30 mouse cellular contexts compared by ENCODE assay signal in genomic region chr9:87899800-87900199, GRCm38 (mm10).
"Had no signal": no experiment of that assay in that cellular context is flagged by ENCODE, and none has a peak within 500 bp of the region (broad histone marks: within the 10 kb centered on the region; RNA-seq: fewer than 3 reads in every experiment).

No protein-coding gene starts in this region.

- H3K36me3 ChIP-seq: limb, embryonic 12.5 days; limb, embryonic 15.5 days; liver, embryonic 12.5 days; liver, embryonic 13.5 days; liver, embryonic 15.5 days; lung, embryonic 15.5 days; midbrain, embryonic 10.5 days; midbrain, embryonic 12.5 days; midbrain, embryonic 13.5 days; midbrain, embryonic 15.5 days; neural tube, embryonic 12.5 days had no signal

- H3K27me3 ChIP-seq: limb, embryonic 12.5 days; limb, embryonic 15.5 days; liver, embryonic 12.5 days; liver, embryonic 13.5 days; liver, embryonic 15.5 days; lung, embryonic 15.5 days; megakaryocyte, embryonic 14.5 days; midbrain, embryonic 12.5 days; midbrain, embryonic 13.5 days; midbrain, embryonic 15.5 days; neural tube, embryonic 12.5 days had no signal

- DNase-seq: left cerebral cortex, postnatal 4 days; liver; liver, embryonic 13.5 days; liver, postnatal 0 days; lung, adult 18-20 months; lung, adult 2 months; lung, embryonic 14.5 days; lung, postnatal 10 days; lung, postnatal 14 days; lung, postnatal 36 days; lung, postnatal 4 days; midbrain, embryonic 14.5 days had no signal

- H3K9ac ChIP-seq: limb, embryonic 12.5 days; limb, embryonic 15.5 days; liver, embryonic 12.5 days; liver, embryonic 13.5 days; liver, embryonic 14.5 days; liver, embryonic 15.5 days; liver, postnatal 0 days; lung, embryonic 14.5 days; lung, embryonic 15.5 days; midbrain, embryonic 12.5 days; midbrain, embryonic 13.5 days; midbrain, embryonic 15.5 days; neural tube, embryonic 12.5 days had no signal

- H3K4me1 ChIP-seq: liver, embryonic 12.5 days; liver, embryonic 13.5 days; liver, embryonic 15.5 days; lung, embryonic 15.5 days; megakaryocyte, embryonic 14.5 days; midbrain, embryonic 15.5 days; neural tube, embryonic 12.5 days had no signal

- H3K9me3 ChIP-seq: limb, embryonic 12.5 days; limb, embryonic 15.5 days; liver, embryonic 12.5 days; liver, embryonic 15.5 days; lung, embryonic 15.5 days; midbrain, embryonic 10.5 days; midbrain, embryonic 12.5 days; midbrain, embryonic 13.5 days; midbrain, embryonic 15.5 days; neural tube, embryonic 12.5 days had no signal

- H3K27ac ChIP-seq: left cerebral cortex, adult 2 months; limb, embryonic 12.5 days; limb, embryonic 15.5 days; liver, embryonic 12.5 days; liver, embryonic 13.5 days; liver, embryonic 14.5 days; liver, embryonic 15.5 days; lung, embryonic 15.5 days; macrophage; midbrain, embryonic 10.5 days; midbrain, embryonic 12.5 days; midbrain, embryonic 13.5 days; midbrain, embryonic 15.5 days; neural tube, embryonic 12.5 days had no signal

- H3K4me2 ChIP-seq: limb, embryonic 12.5 days; limb, embryonic 15.5 days; liver, embryonic 11.5 days; liver, embryonic 12.5 days; liver, embryonic 13.5 days; liver, embryonic 15.5 days; lung, embryonic 14.5 days; lung, embryonic 15.5 days; midbrain, embryonic 12.5 days; midbrain, embryonic 13.5 days; midbrain, embryonic 15.5 days; neural tube, embryonic 12.5 days had no signal

- ATAC-seq: liver, embryonic 12.5 days; liver, postnatal 0 days; lung, postnatal 0 days; midbrain, embryonic 13.5 days; midbrain, embryonic 15.5 days; midbrain, embryonic 16.5 days had no signal

- H3K4me3 ChIP-seq: left cerebral cortex, adult 2 months; limb, embryonic 12.5 days; limb, embryonic 15.5 days; liver, embryonic 12.5 days; liver, embryonic 13.5 days; liver, embryonic 15.5 days; lung, embryonic 15.5 days; megakaryocyte, embryonic 14.5 days; midbrain, embryonic 10.5 days; midbrain, embryonic 12.5 days; midbrain, embryonic 13.5 days; midbrain, embryonic 15.5 days; myocyte; neural tube, embryonic 12.5 days had no signal
